Mouse (Mus musculus): ENCODE results near the gene Cadps2. TPM values are rescaled to one million over a fixed set of nuclear protein-coding genes. Genes with fewer than 3 reads are reported as not detected.

Gene Cadps2
- total and polyA plus RNA-seq, 3 experiments: not detected

GRCm38 (mm10) chr6:23314945-23315344 lies 524.3 kb downstream of the Cadps2 start:
- in situ Hi-C loops (cut with MboI; ENCODE audit: low pct_ligation_motif_present, low pct_unique_long_range_greater_than_20kb, low sequenced_read_pairs) (no loop called here), dilution Hi-C loops (cut with MboI; ENCODE audit: extremely low pct_ligation_motif_present, extremely low pct_unique_long_range_greater_than_20kb, low sequenced_read_pairs) (no loop called here)
- Histone ChIP-seq H3K4me1 (ENCODE audit: control insufficient read depth in 1 of 2, insufficient read depth in 2 of 2) (no peaks in the 10 kb centered on the region), H3K4me2 (ENCODE audit: insufficient read depth, low read depth, poor library complexity, severe bottlenecking) (no peak overlapping the region), H3K9ac (ENCODE audit: insufficient read depth, low read depth) (no peak overlapping the region), H3K36me3 (replicated peaks in 1 of 2; ENCODE audit: control insufficient read depth in 1 of 2, insufficient read depth in 1 of 2, low read length in 1 of 2) (no peaks in the 10 kb centered on the region), H3K9me3 (replicated peaks; ENCODE audit: low read length) (peaks cover 3% of the 10 kb centered on the region), H3K4me3 (replicated peaks in 1 of 3; ENCODE audit: low read depth in 2 of 3, low read length in 2 of 3, poor library complexity in 1 of 3) (no peak overlapping the region), H3K79me2 (replicated peaks; ENCODE audit: control insufficient read depth, extremely low read depth, insufficient read depth, poor library complexity, severe bottlenecking) (no peaks in the 10 kb centered on the region), H3K27ac (ENCODE audit: insufficient read depth, low read depth) (no peak overlapping the region), H3K27me3 (replicated peaks) (no peaks in the 10 kb centered on the region)
- no peak for DNase-seq (ENCODE audit: extremely low read depth)
- TF ChIP-seq TCF12 (IDR thresholded peaks at IDR 0.05; ENCODE audit: low read depth, low read length): no peak
- TF ChIP-seq USF2 (conservative IDR thresholded peaks at IDR 0.05; ENCODE audit: low read depth, low read length): no peak
- TF ChIP-seq ZMIZ1 (IDR thresholded peaks at IDR 0.05; ENCODE audit: low read depth, low read length): no peak
- TF ChIP-seq PAX5 (IDR thresholded peaks at IDR 0.05; ENCODE audit: low read length): no peak
- no peak for TF ChIP-seq RCOR1 (conservative IDR thresholded peaks at IDR 0.05; ENCODE audit: low read depth, low read length)
- TF ChIP-seq MAZ (IDR thresholded peaks at IDR 0.05; ENCODE audit: low read depth, low read length): no peak
- no peak for TF ChIP-seq JUN (IDR thresholded peaks at IDR 0.05; ENCODE audit: insufficient read depth, low read depth, low read length)
- no peak for TF ChIP-seq KAT2A (IDR thresholded peaks at IDR 0.05; ENCODE audit: insufficient replicate concordance, low read length)
- TF ChIP-seq MXI1 (IDR thresholded peaks at IDR 0.05; ENCODE audit: low read depth, low read length): no peak

GRCm38 (mm10) chr6:23314291-23314690 lies 524.9 kb downstream of the Cadps2 start:
- H3K4me1 ChIP-seq (ENCODE audit: control insufficient read depth in 1 of 2, insufficient read depth in 2 of 2): no peaks in the 10 kb centered on the region
- no peak overlapping the region for H3K9ac ChIP-seq (ENCODE audit: insufficient read depth, low read depth)
- H3K36me3 ChIP-seq (replicated peaks in 1 of 2; ENCODE audit: control insufficient read depth in 1 of 2, insufficient read depth in 1 of 2, low read length in 1 of 2): no peaks in the 10 kb centered on the region
- H3K9me3 ChIP-seq (replicated peaks; ENCODE audit: low read length): peaks cover 3% of the 10 kb centered on the region
- no peak for TF ChIP-seq SIN3A (IDR thresholded peaks at IDR 0.05; ENCODE audit: low read length)
- no peak for TF ChIP-seq KAT2A (IDR thresholded peaks at IDR 0.05; ENCODE audit: insufficient replicate concordance, low read length)
- no peak for TF ChIP-seq USF1 (IDR thresholded peaks at IDR 0.05; ENCODE audit: low read depth, low read length)
- TF ChIP-seq PAX5 (IDR thresholded peaks at IDR 0.05; ENCODE audit: low read length): no peak
- TF ChIP-seq SMC3 (IDR thresholded peaks at IDR 0.05; ENCODE audit: low read depth, low read length): no peak
- TF ChIP-seq ZMIZ1 (IDR thresholded peaks at IDR 0.05; ENCODE audit: low read depth, low read length): no peak
- TF ChIP-seq HCFC1 (IDR thresholded peaks at IDR 0.05; ENCODE audit: low read depth, low read length): no peak
- no peak for TF ChIP-seq BHLHE40 (IDR thresholded peaks at IDR 0.05; ENCODE audit: low read depth, low read length)
- TF ChIP-seq MYC (IDR thresholded peaks at IDR 0.05; ENCODE audit: low read depth, low read length): no peak
- no peak for TF ChIP-seq NRF1 (IDR thresholded peaks at IDR 0.05; ENCODE audit: low read depth, low read length)
- no peak for TF ChIP-seq USF2 (conservative IDR thresholded peaks at IDR 0.05; ENCODE audit: low read depth, low read length)
- TF ChIP-seq RAD21 (IDR thresholded peaks at IDR 0.05; ENCODE audit: low read depth, low read length): no peak
- TF ChIP-seq ETS1 (conservative IDR thresholded peaks at IDR 0.05; ENCODE audit: low read depth, low read length): no peak
- TF ChIP-seq UBTF (IDR thresholded peaks at IDR 0.05; ENCODE audit: low read depth, low read length): no peak
- TF ChIP-seq TCF12 (IDR thresholded peaks at IDR 0.05; ENCODE audit: low read depth, low read length): no peak
- TF ChIP-seq MXI1 (IDR thresholded peaks at IDR 0.05; ENCODE audit: low read depth, low read length): no peak
- TF ChIP-seq ZKSCAN1 (IDR thresholded peaks at IDR 0.05; ENCODE audit: borderline replicate concordance, low read depth, low read length): no peak
- no peak for TF ChIP-seq POLR2AphosphoS2 (IDR thresholded peaks at IDR 0.05; ENCODE audit: low read depth, low read length)
- in situ Hi-C loops (cut with MboI; ENCODE audit: low pct_ligation_motif_present, low pct_unique_long_range_greater_than_20kb, low sequenced_read_pairs) (no loop called here), dilution Hi-C loops (cut with MboI; ENCODE audit: extremely low pct_ligation_motif_present, extremely low pct_unique_long_range_greater_than_20kb, low sequenced_read_pairs) (no loop called here)
- no peak for DNase-seq (ENCODE audit: extremely low read depth)
- H3K4me2 ChIP-seq (ENCODE audit: insufficient read depth, low read depth, poor library complexity, severe bottlenecking): no peak overlapping the region
- no peaks in the 10 kb centered on the region for H3K27me3 ChIP-seq (replicated peaks)
- H3K27ac ChIP-seq (ENCODE audit: insufficient read depth, low read depth): no peak overlapping the region
- H3K79me2 ChIP-seq (replicated peaks; ENCODE audit: control insufficient read depth, extremely low read depth, insufficient read depth, poor library complexity, severe bottlenecking): no peaks in the 10 kb centered on the region
- no peak overlapping the region for H3K4me3 ChIP-seq (replicated peaks in 1 of 3; ENCODE audit: low read depth in 2 of 3, low read length in 2 of 3, poor library complexity in 1 of 3)

Data from CH12.LX (cell line).